Mouse (Mus musculus) bone marrow macrophage, adult 2 months (primary cell): Measurements from ENCODE around the gene A630089N07Rik. TPM values are rescaled to one million over a fixed set of nuclear protein-coding genes. Genes with fewer than 3 reads are reported as not detected.
A peak's percentile ranks its signal among the peaks of the same experiment; 100 is the strongest.
"Not testable (repeated sequence)": the region's sequence is repeated elsewhere in the genome, so short reads cannot be mapped to it uniquely, and the experiment has no call there.

ENCODE experiments used
- H3K27ac ChIP-seq: 2 replicates; pipeline ENCODE4 v1.5.1; 2012; ENCODE audit warnings: low read depth, low read length; ENCODE audit not compliant: insufficient read depth
- H3K4me1 ChIP-seq: 2 replicates; pipeline ENCODE4 v1.6.1; 2012; ENCODE audit warnings: low read length; ENCODE audit not compliant: control insufficient read depth, insufficient read depth
- H3K4me3 ChIP-seq: 2 replicates; pipeline ENCODE4 v1.5.1; 2012; ENCODE audit warnings: mild to moderate bottlenecking, low read length, moderate library complexity; ENCODE audit not compliant: insufficient read depth
- CTCF ChIP-seq: IDR thresholded peaks from 2 replicates; pipeline ENCODE4 v1.5.1; 2012; ENCODE audit warnings: low read depth, mild to moderate bottlenecking, low read length, moderate library complexity
- POLR2A ChIP-seq: IDR thresholded peaks from 2 replicates; pipeline ENCODE4 v1.6.1; 2012; ENCODE audit warnings: mild to moderate bottlenecking, low read depth, low read length, borderline replicate concordance
- polyA plus RNA-seq: library from polyadenylated mRNA; stranded (reverse); fragments of >200 nt; gene quantifications from 2 replicates; pipeline ENCODE4 v1.2.4, GENCODE M21; 2012; ENCODE audit not compliant: missing spikeins, insufficient read depth, insufficient read length

A630089N07Rik gene
- polyA plus RNA-seq, 1 experiment = 6.5 TPM

- Histone ChIP-seq H3K4me3 (peak within 1 kb of the TSS; percentile 67), H3K4me1 (peaks cover 16% of the 10 kb centered on the region), H3K27ac (peak within 1 kb of the TSS; percentile 95)
- TF ChIP-seq CTCF (no peak), POLR2A (no peak)
Observed at GRCm38 (mm10) chr16:97996616-97997382, 85.5 kb downstream of the A630089N07Rik start, which contains the start of gene B230307C23Rik. B230307C23Rik (plus strand) TSS chr16:97997315.

GRCm38 (mm10) chr16:97995849-97996615, 86.2 kb downstream of the A630089N07Rik start:
- Histone ChIP-seq H3K4me1 (peaks cover 16% of the 10 kb centered on the region), H3K27ac (peak overlapping the region; percentile 95), H3K4me3 (peak overlapping the region; percentile 67)
- TF ChIP-seq CTCF (no peak), POLR2A (no peak)

GRCm38 (mm10) chr16:97992477-97992876, 89.8 kb downstream of the A630089N07Rik start:
- H3K4me3 ChIP-seq, H3K27ac ChIP-seq: not testable (repeated sequence)
- peaks cover 16% of the 10 kb centered on the region for H3K4me1 ChIP-seq

GRCm38 (mm10) chr16:97991517-97991916, 90.7 kb downstream of the A630089N07Rik start:
- TF ChIP-seq CTCF = no peak
- TF ChIP-seq POLR2A = no peak
- H3K4me1 ChIP-seq = peaks cover 16% of the 10 kb centered on the region

GRCm38 (mm10) chr16:97984589-97984988, 97.7 kb downstream of the A630089N07Rik start:
- Histone ChIP-seq H3K4me1 (no peaks in the 10 kb centered on the region), H3K27ac (no peak overlapping the region), H3K4me3 (no peak overlapping the region)
- no peak for TF ChIP-seq CTCF
- no peak for TF ChIP-seq POLR2A

More at GRCm38 (mm10) chr16:97991517-97991916, 90.7 kb downstream of the A630089N07Rik start:
- H3K4me3 ChIP-seq = no peak overlapping the region
- H3K27ac ChIP-seq = no peak overlapping the region

- TF ChIP-seq CTCF (no peak), POLR2A (no peak)
Observed at GRCm38 (mm10) chr16:97981362-97981761, 100.9 kb downstream of the A630089N07Rik start.

GRCm38 (mm10) chr16:97977722-97978121, 104.5 kb downstream of the A630089N07Rik start:
- H3K4me3 ChIP-seq = no peak overlapping the region
- TF ChIP-seq POLR2A (no peak), CTCF (no peak)
- no peak overlapping the region for H3K27ac ChIP-seq
- no peaks in the 10 kb centered on the region; the same call in 1 of the 2 replicates for H3K4me1 ChIP-seq

More at GRCm38 (mm10) chr16:97981362-97981761, 100.9 kb downstream of the A630089N07Rik start:
- no peak overlapping the region for H3K27ac ChIP-seq
- H3K4me3 ChIP-seq = no peak overlapping the region
- no peaks in the 10 kb centered on the region; the same call in 1 of the 2 replicates for H3K4me1 ChIP-seq

- Histone ChIP-seq H3K27ac (no peak overlapping the region), H3K4me1 (no peaks in the 10 kb centered on the region; the same call in 1 of the 2 replicates), H3K4me3 (no peak overlapping the region)
- TF ChIP-seq POLR2A = no peak
- TF ChIP-seq CTCF = no peak
Observed at GRCm38 (mm10) chr16:97977277-97977676, 105.0 kb downstream of the A630089N07Rik start.

GRCm38 (mm10) chr16:97963956-97964540, 118.2 kb downstream of the A630089N07Rik start:
- no peak overlapping the region for H3K4me3 ChIP-seq
- H3K4me1 ChIP-seq = peaks cover 6% of the 10 kb centered on the region
- TF ChIP-seq POLR2A (no peak), CTCF (no peak)
- H3K27ac ChIP-seq = no peak overlapping the region
